Mouse (Mus musculus) cerebellum, postnatal 25 days (tissue): ENCODE results near the gene Ms4a10.

Experiments
- DNase-seq, 2 experiments: peaks; one replicate each; pipeline ENCODE4 v3.0.0; 2021; ENCODE audit warnings: mixed read lengths in 2 of 2

Gene Ms4a10

GRCm38 (mm10) chr19:10959085-10959977, 15.1 kb downstream of the Ms4a10 start:
- DNase-seq, result peak; percentile 46 to 68

- DNase-seq, result peak in 1 of 2 experiments; percentile 16
Measured at GRCm38 (mm10) chr19:10952021-10952939, 22.2 kb downstream of the Ms4a10 start.

- no peak for DNase-seq
Measured at GRCm38 (mm10) chr19:10949558-10949957, 24.9 kb downstream of the Ms4a10 start.

- peak; percentile 94 to 98 for DNase-seq
Measured at GRCm38 (mm10) chr19:10949112-10949511, 25.4 kb downstream of the Ms4a10 start, which contains the start of gene Ccdc86. Gene Ccdc86, minus strand, starts transcription at chr19:10949266.

DNA sequence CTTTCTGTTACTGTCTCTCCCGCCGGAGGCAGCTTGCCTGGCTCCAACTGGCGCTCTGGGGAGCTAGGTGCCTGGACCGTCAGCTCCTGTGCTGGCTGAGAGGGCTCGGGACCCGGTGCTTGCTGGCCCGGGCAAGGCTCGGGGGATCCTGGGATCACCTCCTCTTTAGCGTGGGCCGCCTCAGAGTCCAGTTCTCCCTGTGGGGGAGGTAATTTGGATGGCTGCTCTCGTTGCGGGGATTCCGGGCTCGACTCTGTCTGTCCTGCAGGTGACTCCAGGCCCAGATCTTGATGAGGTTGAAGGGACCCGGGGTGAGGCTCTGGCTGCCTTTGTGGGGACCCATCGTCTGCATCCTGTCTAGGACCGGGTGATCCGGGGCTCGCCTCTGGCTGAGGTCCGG, 26.1 kb downstream of the Ms4a10 start:
- DNase-seq, result peak in 1 of 2 experiments; percentile 23

DNA sequence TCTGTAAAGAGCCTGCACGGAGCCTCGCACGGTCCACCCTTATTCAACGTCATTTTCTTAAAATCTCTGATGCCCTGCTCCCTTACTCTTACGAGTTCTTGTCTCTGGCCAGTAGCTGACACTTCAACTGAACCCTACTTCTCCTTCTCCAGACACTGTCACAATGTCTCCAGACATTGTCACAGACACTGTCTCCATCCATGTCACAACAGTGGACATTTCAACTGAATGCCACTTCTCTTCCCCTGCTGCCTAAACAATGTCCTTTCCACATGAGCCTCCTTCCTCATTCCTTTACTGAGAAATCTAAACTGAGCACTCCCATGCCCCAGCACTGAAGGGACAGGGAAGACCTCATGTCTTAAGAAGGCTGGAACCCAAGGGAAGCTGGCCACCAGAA, 27.3 kb downstream of the Ms4a10 start:
- no peak for DNase-seq

GRCm38 (mm10) chr19:10946506-10946905, 28.0 kb downstream of the Ms4a10 start:
- DNase-seq, result peak in 1 of 2 experiments; percentile 22

- DNase-seq, result no peak
Measured at GRCm38 (mm10) chr19:10943955-10944354, 30.5 kb downstream of the Ms4a10 start.

DNA sequence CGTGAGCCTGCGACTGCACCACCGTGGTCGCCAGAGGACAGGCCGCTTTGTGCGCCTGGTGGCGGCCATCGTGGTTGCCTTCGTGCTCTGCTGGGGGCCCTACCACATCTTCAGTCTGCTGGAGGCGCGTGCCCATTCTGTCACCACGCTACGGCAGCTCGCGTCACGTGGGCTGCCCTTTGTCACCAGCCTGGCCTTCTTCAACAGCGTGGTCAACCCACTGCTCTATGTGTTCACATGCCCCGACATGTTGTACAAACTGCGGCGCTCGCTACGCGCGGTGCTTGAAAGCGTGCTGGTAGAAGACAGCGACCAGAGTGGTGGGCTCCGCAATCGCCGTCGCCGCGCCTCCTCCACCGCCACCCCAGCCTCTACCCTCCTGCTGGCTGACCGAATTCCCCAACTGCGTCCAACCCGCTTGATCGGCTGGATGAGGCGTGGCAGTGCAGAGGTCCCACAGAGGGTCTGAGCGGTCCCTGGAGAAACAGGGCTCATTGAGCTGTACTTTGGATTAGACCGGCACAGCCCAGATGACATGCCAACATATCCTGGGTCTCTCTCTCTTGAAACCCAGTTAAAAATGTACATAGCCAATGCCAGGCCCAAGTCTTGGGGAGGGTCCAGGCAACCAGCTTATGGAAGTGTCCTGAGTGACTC, 33.5 kb downstream of the Ms4a10 start:
- peak in 1 of 2 experiments; percentile 46 for DNase-seq

- peak; percentile 89 to 93 for DNase-seq
Measured at GRCm38 (mm10) chr19:10940097-10940800, 34.2 kb downstream of the Ms4a10 start.

DNA sequence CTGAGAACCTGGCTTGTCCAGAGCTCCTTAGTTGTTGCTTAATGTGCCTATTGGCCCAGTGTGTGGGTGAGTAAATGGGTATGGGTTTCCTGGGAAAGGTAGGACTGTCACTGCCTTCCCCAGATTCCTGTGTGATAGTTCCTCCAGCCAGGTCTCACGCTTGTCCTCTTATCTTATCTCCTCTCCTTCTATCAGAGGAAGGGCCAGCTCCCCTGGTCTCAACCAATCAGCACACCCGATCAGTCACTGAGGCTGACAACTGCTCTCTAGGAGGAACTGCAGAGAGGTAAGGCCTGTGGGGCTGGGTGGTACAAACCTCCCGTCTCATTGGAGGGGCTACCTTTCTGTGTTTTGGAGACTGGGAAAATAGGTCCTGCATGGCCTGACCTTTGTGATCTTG, 35.7 kb downstream of the Ms4a10 start:
- DNase-seq, result no peak

- DNase-seq, result no peak
Measured at GRCm38 (mm10) chr19:10937110-10937563, 37.3 kb downstream of the Ms4a10 start, which contains the start of gene Ptgdr2. Gene Ptgdr2, plus strand, starts transcription at chr19:10937160.

- DNase-seq, result no peak
Measured at GRCm38 (mm10) chr19:10936077-10936476, 38.4 kb downstream of the Ms4a10 start.

GRCm38 (mm10) chr19:10935029-10935428, 39.4 kb downstream of the Ms4a10 start:
- no peak for DNase-seq

DNA sequence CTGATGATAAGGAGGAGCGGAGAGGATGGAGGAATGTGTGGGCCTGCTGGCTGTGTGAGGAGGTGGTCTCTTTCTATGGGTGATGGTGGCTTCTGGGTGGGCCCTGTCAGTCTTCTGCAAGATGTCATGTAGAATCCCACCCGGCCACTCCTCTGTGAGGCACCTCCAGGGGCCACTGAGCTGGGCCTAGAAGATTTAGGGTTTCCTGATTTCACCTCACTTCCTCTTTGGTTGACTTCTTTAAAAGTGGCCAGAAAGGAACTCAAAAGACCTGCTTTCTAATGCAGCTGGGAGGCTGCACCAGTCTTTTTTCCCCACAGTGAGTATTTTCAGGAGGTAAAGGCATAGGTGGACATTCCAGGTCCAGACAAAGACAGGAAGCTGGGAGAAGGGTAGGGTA, 43.8 kb downstream of the Ms4a10 start:
- no peak for DNase-seq

DNA sequence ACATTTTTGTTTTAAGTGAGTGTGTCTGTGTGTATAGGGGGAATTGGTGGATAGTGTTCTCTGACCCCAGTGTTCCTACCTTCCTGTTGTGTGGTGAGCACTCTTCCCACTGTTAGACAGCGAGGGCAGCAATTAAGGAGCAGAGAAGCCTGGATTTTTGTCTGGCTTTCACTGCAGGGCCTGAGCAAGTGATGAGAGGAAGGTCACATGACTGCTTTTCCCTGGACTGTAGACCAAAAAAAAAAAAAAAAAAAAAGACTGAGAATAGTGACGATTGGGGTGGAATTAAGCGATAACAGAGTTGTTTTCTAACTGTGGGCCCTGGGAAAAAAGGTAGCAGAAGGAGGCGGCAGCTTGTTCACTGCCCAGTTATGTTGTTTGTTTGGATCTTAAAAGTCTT, 47.8 kb downstream of the Ms4a10 start:
- no peak for DNase-seq

GRCm38 (mm10) chr19:10926123-10926621, 48.3 kb downstream of the Ms4a10 start:
- no peak for DNase-seq

DNA sequence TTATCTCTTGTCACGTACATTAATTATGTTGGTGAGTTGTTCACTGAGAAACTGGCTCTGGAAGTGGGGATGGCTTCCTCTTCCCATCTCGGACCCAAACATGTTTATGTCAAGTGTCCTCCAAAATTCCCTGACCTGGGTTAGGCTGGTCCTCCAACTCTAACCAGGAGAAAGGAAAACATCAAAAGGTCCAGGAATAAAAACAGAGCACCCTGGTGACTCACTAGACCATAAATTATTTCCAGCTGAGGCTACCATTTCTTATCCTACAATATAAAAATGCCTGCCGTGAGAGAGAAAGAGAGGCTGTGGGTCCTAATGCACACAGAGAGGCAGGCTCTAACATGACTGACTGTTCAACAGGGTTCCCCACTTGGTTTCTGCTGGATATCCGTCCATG, 50.2 kb downstream of the Ms4a10 start:
- DNase-seq, result no peak

- no peak for DNase-seq
Measured at GRCm38 (mm10) chr19:10921058-10921457, 53.4 kb downstream of the Ms4a10 start.

GRCm38 (mm10) chr19:10920532-10920931, 53.9 kb downstream of the Ms4a10 start, which contains the start of gene Zp1:
Gene Zp1, minus strand, starts transcription at chr19:10920632.
- no peak for DNase-seq

DNA sequence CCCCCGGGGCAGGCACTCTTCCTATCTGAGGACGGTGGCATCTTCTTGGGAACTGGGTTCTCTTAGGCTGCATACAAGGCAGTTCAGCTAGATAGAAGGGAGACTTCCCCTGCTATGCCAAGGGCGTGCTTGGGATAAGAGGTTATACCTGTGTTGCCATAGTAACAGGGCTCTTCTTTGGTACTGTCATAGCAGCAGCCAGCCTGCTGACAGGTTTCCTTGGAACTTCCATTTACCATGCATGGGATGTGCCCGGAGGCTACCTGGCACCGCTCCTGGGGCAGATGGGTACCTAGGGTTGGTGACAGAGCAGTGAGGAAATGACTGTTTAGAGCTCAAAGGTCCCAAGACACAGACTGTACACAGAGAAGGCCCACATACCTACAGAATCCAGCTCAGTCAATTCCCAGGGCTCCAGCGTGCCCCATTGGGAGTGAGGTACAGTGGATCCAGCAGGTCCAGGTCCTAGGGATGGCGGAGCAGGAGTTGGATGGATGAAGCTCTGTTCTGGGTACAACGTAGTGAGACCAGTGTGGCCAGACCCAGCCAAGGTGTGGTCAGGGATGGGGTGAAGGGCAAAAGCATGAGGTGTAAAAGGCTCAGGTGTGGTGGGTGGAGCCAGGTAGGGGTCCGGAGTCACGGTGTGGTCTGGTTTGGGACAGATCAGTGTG, 56.0 kb downstream of the Ms4a10 start:
- peak; percentile 32 to 59 for DNase-seq
